Mouse (Mus musculus) liver, embryonic 14.5 days (tissue): ENCODE measurements around the gene Ybx2.

Experiments
- CTCF ChIP-seq: IDR thresholded peaks from 2 replicates; pipeline ENCODE4 v1.5.1; 2016; ENCODE audit warnings: antibody characterized with exemption, low read depth, control low read depth
- EP300 ChIP-seq: IDR thresholded peaks from 2 replicates; pipeline ENCODE4 v1.6.1; 2016; ENCODE audit warnings: antibody characterized with exemption, low read depth

DNA sequence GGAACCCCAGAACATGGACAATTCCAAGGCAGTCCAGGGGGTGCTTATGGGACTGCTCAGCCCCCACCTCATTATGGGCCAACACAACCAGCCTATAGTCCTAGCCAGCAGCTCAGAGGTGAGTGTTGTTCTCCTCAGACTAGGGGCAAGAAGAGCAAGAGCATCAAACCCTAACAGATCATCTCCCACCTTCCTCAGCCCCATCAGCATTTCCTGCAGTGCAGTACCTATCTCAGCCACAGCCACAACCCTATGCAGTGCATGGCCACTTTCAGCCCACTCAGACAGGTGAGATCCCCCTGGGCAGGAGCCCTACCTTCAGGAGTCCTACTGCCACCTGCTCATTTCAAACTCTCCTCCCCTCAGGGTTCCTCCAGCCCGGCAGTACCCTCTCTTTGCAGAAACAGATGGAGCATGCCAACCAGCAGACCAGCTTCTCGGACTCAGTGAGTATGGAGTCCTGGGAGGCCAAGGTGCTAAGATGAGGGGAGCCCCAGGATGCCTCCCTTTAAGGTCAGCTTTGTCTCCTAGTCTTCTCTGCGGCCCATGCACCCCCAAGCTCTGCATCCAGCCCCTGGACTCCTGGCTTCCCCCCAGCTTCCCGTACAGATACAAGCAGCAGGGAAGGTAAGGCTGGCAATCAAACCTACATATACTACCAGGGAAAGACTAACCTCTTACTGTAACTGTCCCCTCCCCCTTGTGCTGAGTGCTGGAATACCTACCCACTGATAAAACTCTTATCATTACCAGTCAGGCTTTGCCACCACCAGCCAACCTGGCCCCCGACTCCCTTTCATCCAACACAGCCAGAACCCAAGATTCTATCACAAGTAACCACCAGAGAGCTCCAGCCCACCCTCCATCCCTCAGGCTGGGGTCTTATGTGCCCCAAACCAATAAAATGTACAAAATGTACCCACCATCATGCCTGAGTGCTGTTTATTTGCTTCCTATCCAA, 19.6 kb upstream of the Ybx2 start:
- TF ChIP-seq CTCF: peak; percentile 63
- peak; percentile 92 for TF ChIP-seq EP300
